Mouse (Mus musculus) C2C12 (cell line): ENCODE measurements around the gene Hgfac. TPM values are rescaled to one million over a fixed set of nuclear protein-coding genes. Genes with fewer than 3 reads are reported as not detected.

Experiments
- H3K27me3 ChIP-seq: one replicate; pipeline ENCODE4 v1.6.1; 2011; ENCODE audit not compliant: control insufficient read depth, insufficient read depth, insufficient read length
- H3K36me3 ChIP-seq: one replicate; pipeline ENCODE4 v1.6.1; 2011; ENCODE audit not compliant: control insufficient read depth, insufficient read depth
- H3K4me3 ChIP-seq: one replicate; pipeline ENCODE4 v1.5.1; 2011; ENCODE audit warnings: mild to moderate bottlenecking, control low read depth; ENCODE audit not compliant: poor library complexity, insufficient read depth, severe bottlenecking
- H3K79me2 ChIP-seq: one replicate; pipeline ENCODE4 v1.6.1; 2011; ENCODE audit not compliant: control insufficient read depth, insufficient read depth
- H3K79me3 ChIP-seq: one replicate; pipeline ENCODE4 v1.6.1; 2011; ENCODE audit warnings: low read depth, control low read depth
- H3ac ChIP-seq: one replicate; pipeline ENCODE3; 2011; ENCODE audit warnings: low read depth; ENCODE audit not compliant: control insufficient read depth, insufficient read length
- CEBPB ChIP-seq: IDR thresholded peaks from one replicate; pipeline ENCODE4 v1.6.1; 2011; ENCODE audit warnings: low read depth, mild to moderate bottlenecking, control low read depth, moderate library complexity
- CTCF ChIP-seq: IDR thresholded peaks from one replicate; pipeline ENCODE4 v1.5.1; 2011; ENCODE audit not compliant: control insufficient read depth, insufficient read depth, insufficient read length
- FOSL1 ChIP-seq: IDR thresholded peaks from one replicate; pipeline ENCODE4 v1.8.0; 2011; ENCODE audit warnings: mild to moderate bottlenecking, low read length; ENCODE audit not compliant: poor library complexity, insufficient read depth, severe bottlenecking
- MAX ChIP-seq: IDR thresholded peaks from one replicate; pipeline ENCODE4 v1.6.1; 2011; ENCODE audit warnings: mild to moderate bottlenecking, control low read depth
- MYOD1 ChIP-seq: IDR thresholded peaks from one replicate; pipeline ENCODE4 v1.6.1; 2011; ENCODE audit warnings: low read depth; ENCODE audit not compliant: control insufficient read depth, insufficient read length
- MYOG ChIP-seq: IDR thresholded peaks from one replicate; pipeline ENCODE4 v1.6.1; 2011; ENCODE audit not compliant: control insufficient read depth, insufficient read length; ENCODE audit errors: extremely low read depth
- USF1 ChIP-seq: IDR thresholded peaks from one replicate; pipeline ENCODE4 v1.6.1; 2011; ENCODE audit warnings: low read depth, mild to moderate bottlenecking, control low read depth, moderate library complexity
- polyA plus RNA-seq: library from polyadenylated mRNA; unstranded; fragments of >200 nt; fragmentation: generic; extraction: Trizol; gene quantifications from one replicate; pipeline ENCODE4 v1.2.1, GENCODE M21; 2012; ENCODE audit warnings: missing spikeins

Hgfac gene
- polyA plus RNA-seq, 1 experiment = 0.06 TPM

DNA sequence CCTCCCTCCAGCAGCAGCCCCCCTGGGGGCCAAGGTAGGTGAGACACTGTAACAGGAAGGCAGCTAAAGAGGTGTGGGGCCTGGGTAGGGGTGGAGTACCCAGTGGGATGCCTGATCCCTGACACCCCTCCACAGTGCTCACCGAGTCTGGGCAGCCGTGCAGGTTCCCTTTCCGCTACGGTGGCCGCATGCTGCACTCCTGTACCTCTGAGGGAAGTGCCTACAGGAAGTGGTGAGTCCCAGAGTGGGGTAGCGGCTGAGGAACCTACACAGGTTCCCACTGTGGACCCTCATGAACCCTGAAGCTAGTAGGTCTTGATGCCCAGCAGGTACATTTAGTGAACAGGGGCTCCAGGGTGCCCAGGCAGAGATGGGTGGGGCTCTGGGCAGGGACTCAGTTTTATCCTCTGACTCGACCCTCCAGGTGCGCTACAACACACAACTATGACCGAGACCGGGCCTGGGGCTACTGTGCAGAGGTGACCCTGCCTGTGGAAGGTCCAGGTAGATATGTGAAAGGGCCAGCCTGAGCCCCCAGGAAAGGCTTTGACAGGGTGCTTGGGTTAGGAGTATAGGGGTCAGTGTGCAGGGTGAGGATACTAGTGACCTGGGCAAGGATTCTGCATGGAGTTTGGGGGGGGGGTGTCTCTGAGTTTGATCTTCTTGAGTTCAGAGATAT is 1.3 kb downstream of the Hgfac start:
- Histone ChIP-seq H3ac (no peak overlapping the region), H3K4me3 (no peak overlapping the region), H3K79me3 (no peaks in the 10 kb centered on the region), H3K27me3 (no peaks in the 10 kb centered on the region), H3K79me2 (no peaks in the 10 kb centered on the region), H3K36me3 (no peaks in the 10 kb centered on the region)
- TF ChIP-seq USF1 (no peak), CEBPB (no peak), FOSL1 (no peak), MAX (no peak), MYOD1 (no peak), CTCF (no peak), MYOG (no peak)

GRCm38 (mm10) chr5:35043110-35043451 is 1.8 kb downstream of the Hgfac start:
- peak; percentile 56 for TF ChIP-seq CTCF
- no peak for TF ChIP-seq CEBPB
- Histone ChIP-seq H3ac (no peak overlapping the region), H3K4me3 (no peak overlapping the region), H3K36me3 (no peaks in the 10 kb centered on the region), H3K27me3 (no peaks in the 10 kb centered on the region), H3K79me3 (no peaks in the 10 kb centered on the region), H3K79me2 (no peaks in the 10 kb centered on the region)

GRCm38 (mm10) chr5:35050541-35050940 is 9.2 kb downstream of the Hgfac start:
- Histone ChIP-seq H3K27me3 (no peaks in the 10 kb centered on the region), H3K36me3 (no peaks in the 10 kb centered on the region), H3K79me3 (no peaks in the 10 kb centered on the region), H3K79me2 (no peaks in the 10 kb centered on the region), H3K4me3 (no peak overlapping the region), H3ac (no peak overlapping the region)
- TF ChIP-seq USF1 = no peak
- TF ChIP-seq CEBPB = no peak
- peak; percentile 23 for TF ChIP-seq CTCF

GRCm38 (mm10) chr5:35054628-35055027 is 13.3 kb downstream of the Hgfac start:
- H3K79me2 ChIP-seq = no peaks in the 10 kb centered on the region
- no peaks in the 10 kb centered on the region for H3K36me3 ChIP-seq
- H3K4me3 ChIP-seq = no peak overlapping the region
- TF ChIP-seq USF1 (peak; percentile 48), MYOD1 (peak; percentile 76), MAX (no peak), CEBPB (peak; percentile 36)
- no peaks in the 10 kb centered on the region for H3K79me3 ChIP-seq
- H3K27me3 ChIP-seq = no peaks in the 10 kb centered on the region
- no peak overlapping the region for H3ac ChIP-seq

- no peaks in the 10 kb centered on the region for H3K79me3 ChIP-seq
- no peaks in the 10 kb centered on the region for H3K36me3 ChIP-seq
- no peaks in the 10 kb centered on the region for H3K27me3 ChIP-seq
- H3K79me2 ChIP-seq = no peaks in the 10 kb centered on the region
- TF ChIP-seq MYOD1 = peak; percentile 86
- no peak for TF ChIP-seq MAX
- no peak overlapping the region for H3K4me3 ChIP-seq
- H3ac ChIP-seq = no peak overlapping the region
Observed at GRCm38 (mm10) chr5:35055076-35055475, 13.8 kb downstream of the Hgfac start.

GRCm38 (mm10) chr5:35056604-35057432 is 15.5 kb downstream of the Hgfac start, which contains the start of gene Dok7:
TSS of gene Dok7 (plus strand) at chr5:35056766.
- Histone ChIP-seq H3K79me2 (no peaks in the 10 kb centered on the region), H3K79me3 (no peaks in the 10 kb centered on the region), H3K4me3 (peak within 1 kb of the TSS; percentile 28), H3K36me3 (no peaks in the 10 kb centered on the region), H3ac (peak within 1 kb of the TSS; percentile 55), H3K27me3 (no peaks in the 10 kb centered on the region)
- TF ChIP-seq CTCF = peak; percentile 20
- TF ChIP-seq MAX = no peak
- TF ChIP-seq MYOG = no peak
- no peak for TF ChIP-seq MYOD1
